Mouse (Mus musculus): ENCODE measurements at regions not wholly inside any gene's neighbourhood (a gene's known extent, or its start where the extent isn't known, plus 50 kb on each side); places are given as distances from the start of the nearest gene placed in this dataset.

- ATAC-seq (ENCODE audit: low FRiP score, low read depth), result no peak
- Histone ChIP-seq H3K4me3 (no peak overlapping the region), H3K27ac (no peak overlapping the region), H3K36me3 (no peaks in the 10 kb centered on the region), H3K27me3 (replicated peaks) (no peaks in the 10 kb centered on the region), H3K4me1 (no peaks in the 10 kb centered on the region), H3K4me2 (replicated peaks) (no peak overlapping the region), H3K9ac (no peak overlapping the region), H3K9me3 (no peaks in the 10 kb centered on the region)
- 69% methylated on average over 3 of the region's 3 CpGs for WGBS
Measured at GRCm38 (mm10) chr2:179024225-179024624, 418.0 kb upstream of the Cdh4 start.

- 90% methylated on average over 2 of the region's 2 CpGs for WGBS
- Histone ChIP-seq H3K9ac (no peak overlapping the region), H3K9me3 (no peaks in the 10 kb centered on the region), H3K4me2 (replicated peaks) (no peak overlapping the region), H3K27me3 (replicated peaks) (no peaks in the 10 kb centered on the region), H3K36me3 (no peaks in the 10 kb centered on the region), H3K4me1 (no peaks in the 10 kb centered on the region), H3K4me3 (no peak overlapping the region), H3K27ac (no peak overlapping the region)
- no peak for ATAC-seq (ENCODE audit: low FRiP score, low read depth)
Measured at GRCm38 (mm10) chr2:179033171-179033570, 409.1 kb upstream of the Cdh4 start.

- H3K27me3 ChIP-seq (replicated peaks), result no peaks in the 10 kb centered on the region
- H3K4me3 ChIP-seq, result no peak overlapping the region
- no peak overlapping the region for H3K9ac ChIP-seq
- H3K9me3 ChIP-seq, result no peaks in the 10 kb centered on the region
- no peaks in the 10 kb centered on the region for H3K4me1 ChIP-seq
- H3K4me2 ChIP-seq (replicated peaks), result no peak overlapping the region
- H3K36me3 ChIP-seq, result no peaks in the 10 kb centered on the region
- H3K27ac ChIP-seq, result no peak overlapping the region
- WGBS, result 82% methylated on average over 6 of the region's 6 CpGs
- ATAC-seq (ENCODE audit: low FRiP score, low read depth), result no peak
Measured at GRCm38 (mm10) chr2:179035446-179035845, 406.8 kb upstream of the Cdh4 start.

- no peak overlapping the region for H3K27ac ChIP-seq
- ATAC-seq (ENCODE audit: low FRiP score, low read depth), result no peak
- H3K36me3 ChIP-seq, result no peaks in the 10 kb centered on the region
- WGBS, result 67% methylated on average over 2 of the region's 2 CpGs
- no peak overlapping the region for H3K9ac ChIP-seq
- H3K4me2 ChIP-seq (replicated peaks), result no peak overlapping the region
- H3K9me3 ChIP-seq, result no peaks in the 10 kb centered on the region
- no peaks in the 10 kb centered on the region for H3K27me3 ChIP-seq (replicated peaks)
- no peak overlapping the region for H3K4me3 ChIP-seq
- no peaks in the 10 kb centered on the region for H3K4me1 ChIP-seq
Measured at GRCm38 (mm10) chr2:179039697-179040096, 402.5 kb upstream of the Cdh4 start.

- no peaks in the 10 kb centered on the region for H3K27me3 ChIP-seq (replicated peaks)
- H3K9me3 ChIP-seq, result no peaks in the 10 kb centered on the region
- no peak overlapping the region for H3K9ac ChIP-seq
- 73% methylated on average over 4 of the region's 4 CpGs for WGBS
- H3K4me1 ChIP-seq, result no peaks in the 10 kb centered on the region
- no peak overlapping the region for H3K4me2 ChIP-seq (replicated peaks)
- ATAC-seq (ENCODE audit: low FRiP score, low read depth), result no peak
- no peak overlapping the region for H3K27ac ChIP-seq
- H3K4me3 ChIP-seq, result no peak overlapping the region
- H3K36me3 ChIP-seq, result no peaks in the 10 kb centered on the region
Measured at GRCm38 (mm10) chr2:179043671-179044070, 398.6 kb upstream of the Cdh4 start.

GRCm38 (mm10) chr2:179045361-179045760 is 396.9 kb upstream of the Cdh4 start:
- no peaks in the 10 kb centered on the region for H3K9me3 ChIP-seq
- H3K4me1 ChIP-seq, result no peaks in the 10 kb centered on the region
- 33% methylated on average over 1 of the region's 1 CpGs for WGBS
- H3K4me3 ChIP-seq, result no peak overlapping the region
- no peak overlapping the region for H3K9ac ChIP-seq
- no peak overlapping the region for H3K27ac ChIP-seq
- ATAC-seq (ENCODE audit: low FRiP score, low read depth), result no peak
- no peak overlapping the region for H3K4me2 ChIP-seq (replicated peaks)
- no peaks in the 10 kb centered on the region for H3K27me3 ChIP-seq (replicated peaks)
- H3K36me3 ChIP-seq, result no peaks in the 10 kb centered on the region

- H3K27ac ChIP-seq, result no peak overlapping the region
- H3K4me3 ChIP-seq, result no peak overlapping the region
Measured at GRCm38 (mm10) chr2:179054441-179054840, 387.8 kb upstream of the Cdh4 start.

GRCm38 (mm10) chr2:179064616-179065015 is 377.6 kb upstream of the Cdh4 start:
- Histone ChIP-seq H3K4me1 (peaks cover 10% of the 10 kb centered on the region), H3K4me2 (replicated peaks) (peak overlapping the region; percentile 29; the same call in 1 of the 2 replicates), H3K36me3 (no peaks in the 10 kb centered on the region), H3K27ac (no peak overlapping the region), H3K9ac (no peak overlapping the region), H3K4me3 (no peak overlapping the region), H3K9me3 (no peaks in the 10 kb centered on the region), H3K27me3 (replicated peaks) (no peaks in the 10 kb centered on the region)
- 13% methylated on average over 8 of the region's 8 CpGs for WGBS
- peak; percentile 49; the same call in 1 of the 2 replicates for ATAC-seq (ENCODE audit: low FRiP score, low read depth)

More at GRCm38 (mm10) chr2:179054441-179054840, 387.8 kb upstream of the Cdh4 start:
- H3K27me3 ChIP-seq (replicated peaks), result no peaks in the 10 kb centered on the region
- H3K9ac ChIP-seq, result no peak overlapping the region
- no peaks in the 10 kb centered on the region for H3K9me3 ChIP-seq
- no peak for ATAC-seq (ENCODE audit: low FRiP score, low read depth)
- H3K4me2 ChIP-seq (replicated peaks), result no peak overlapping the region
- no peaks in the 10 kb centered on the region for H3K36me3 ChIP-seq
- 64% methylated on average over 8 of the region's 8 CpGs for WGBS
- no peaks in the 10 kb centered on the region for H3K4me1 ChIP-seq

GRCm38 (mm10) chr2:179069520-179069919 is 372.7 kb upstream of the Cdh4 start:
- Histone ChIP-seq H3K4me3 (no peak overlapping the region), H3K4me2 (replicated peaks) (no peak overlapping the region), H3K36me3 (no peaks in the 10 kb centered on the region), H3K9me3 (no peaks in the 10 kb centered on the region), H3K9ac (no peak overlapping the region), H3K27ac (no peak overlapping the region), H3K4me1 (peaks cover 9% of the 10 kb centered on the region), H3K27me3 (replicated peaks) (no peaks in the 10 kb centered on the region)
- WGBS, result 78% methylated on average over 6 of the region's 6 CpGs
- no peak for ATAC-seq (ENCODE audit: low FRiP score, low read depth)

GRCm38 (mm10) chr2:179070346-179070745 is 371.9 kb upstream of the Cdh4 start:
- Histone ChIP-seq H3K27ac (no peak overlapping the region), H3K36me3 (no peaks in the 10 kb centered on the region), H3K9me3 (no peaks in the 10 kb centered on the region), H3K4me1 (peaks cover 1% of the 10 kb centered on the region), H3K9ac (no peak overlapping the region), H3K4me3 (no peak overlapping the region), H3K27me3 (replicated peaks) (no peaks in the 10 kb centered on the region), H3K4me2 (replicated peaks) (no peak overlapping the region)
- no peak for ATAC-seq (ENCODE audit: low FRiP score, low read depth)
- WGBS, result 59% methylated on average over 1 of the region's 1 CpGs

GRCm38 (mm10) chr2:179080462-179081274 is 361.6 kb upstream of the Cdh4 start:
- ATAC-seq (ENCODE audit: low FRiP score, low read depth), result no peak

GRCm38 (mm10) chr2:179086915-179087314 is 355.3 kb upstream of the Cdh4 start:
- Histone ChIP-seq H3K27me3 (replicated peaks) (no peaks in the 10 kb centered on the region), H3K9ac (no peak overlapping the region), H3K9me3 (no peaks in the 10 kb centered on the region), H3K4me3 (no peak overlapping the region), H3K27ac (no peak overlapping the region), H3K4me1 (no peaks in the 10 kb centered on the region), H3K4me2 (replicated peaks) (no peak overlapping the region), H3K36me3 (no peaks in the 10 kb centered on the region)
- 83% methylated on average over 9 of the region's 9 CpGs for WGBS
- no peak for ATAC-seq (ENCODE audit: low FRiP score, low read depth)

More at GRCm38 (mm10) chr2:179080462-179081274, 361.6 kb upstream of the Cdh4 start:
- Histone ChIP-seq H3K9me3 (no peaks in the 10 kb centered on the region), H3K36me3 (no peaks in the 10 kb centered on the region), H3K27ac (no peak overlapping the region), H3K4me3 (no peak overlapping the region), H3K4me1 (no peaks in the 10 kb centered on the region), H3K9ac (no peak overlapping the region), H3K27me3 (replicated peaks) (no peaks in the 10 kb centered on the region), H3K4me2 (replicated peaks) (no peak overlapping the region)
- WGBS, result 82% methylated on average over 13 of the region's 13 CpGs

- no peak for ATAC-seq (ENCODE audit: low FRiP score, low read depth)
- H3K9me3 ChIP-seq, result no peaks in the 10 kb centered on the region
- peaks cover 5% of the 10 kb centered on the region; the same call in 1 of the 2 replicates for H3K4me1 ChIP-seq
- no peak overlapping the region for H3K9ac ChIP-seq
- no peaks in the 10 kb centered on the region for H3K27me3 ChIP-seq (replicated peaks)
- no peaks in the 10 kb centered on the region for H3K36me3 ChIP-seq
- no peak overlapping the region for H3K27ac ChIP-seq
- H3K4me2 ChIP-seq (replicated peaks), result no peak overlapping the region
- H3K4me3 ChIP-seq, result no peak overlapping the region
- WGBS, result 60% methylated on average over 3 of the region's 3 CpGs
Measured at GRCm38 (mm10) chr2:179091480-179091879, 350.8 kb upstream of the Cdh4 start.
